Mouse (Mus musculus) liver, postnatal 0 days (tissue): ENCODE measurements at regions not wholly inside any gene's neighbourhood (a gene's known extent, or its start where the extent isn't known, plus 50 kb on each side); places are given as distances from the start of the nearest gene placed in this dataset.

Experiments used
- CTCF ChIP-seq: sonication (generic); IDR thresholded peaks from 2 replicates; pipeline ENCODE4 v1.5.1; 2016; ENCODE audit warnings: antibody characterized with exemption, low read depth
- EP300 ChIP-seq: IDR thresholded peaks from 2 replicates; pipeline ENCODE4 v1.6.1; 2016; ENCODE audit warnings: antibody characterized with exemption, low read depth, mild to moderate bottlenecking

DNA sequence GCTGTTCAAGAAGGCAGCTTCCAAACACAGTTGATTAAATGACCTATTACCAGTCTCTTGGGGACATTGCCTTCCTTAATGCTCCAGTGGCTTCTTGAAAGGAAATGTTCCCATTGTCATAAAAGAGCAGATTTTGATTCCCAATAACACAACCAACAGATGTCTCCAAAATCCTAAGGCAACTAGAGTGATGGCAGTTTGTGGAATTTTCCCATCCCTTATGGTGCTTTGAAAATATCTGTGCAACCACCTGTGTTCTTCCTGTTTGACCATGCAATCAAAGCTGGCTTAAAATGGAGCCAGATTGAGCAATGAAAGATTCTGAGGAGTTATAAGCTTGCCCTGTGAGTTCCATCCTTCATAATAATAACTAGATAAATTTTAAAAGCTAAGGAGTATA is 176.2 kb downstream of the Ndufa4 start:
- TF ChIP-seq CTCF, result no peak
- no peak for TF ChIP-seq EP300
